Mouse (Mus musculus) MN1 (cell line): ENCODE data around the gene Agpat1.

Experiments used
- DNase-seq: peaks from one replicate; pipeline ENCODE4 v3.0.0-alpha.2; 2016; ENCODE audit warnings: low spot score

Gene Agpat1

GRCm38 (mm10) chr17:34635671-34636070, 31.6 kb downstream of the Agpat1 start:
- DNase-seq, result no peak

GRCm38 (mm10) chr17:34637459-34637858, 33.4 kb downstream of the Agpat1 start:
- no peak for DNase-seq

GRCm38 (mm10) chr17:34639461-34640255, 35.6 kb downstream of the Agpat1 start:
- no peak for DNase-seq

- DNase-seq, result no peak
Observed at GRCm38 (mm10) chr17:34640778-34641601, 36.9 kb downstream of the Agpat1 start.

GRCm38 (mm10) chr17:34641945-34642344, 37.9 kb downstream of the Agpat1 start:
- no peak for DNase-seq

- no peak for DNase-seq
Observed at GRCm38 (mm10) chr17:34643379-34643778, 39.3 kb downstream of the Agpat1 start.

- peak; percentile 67 for DNase-seq
Observed at GRCm38 (mm10) chr17:34643944-34644343, 39.9 kb downstream of the Agpat1 start.

- DNase-seq, result peak; percentile 99
Observed at GRCm38 (mm10) chr17:34644608-34645007, 40.5 kb downstream of the Agpat1 start, which contains the start of gene Fkbpl. Gene Fkbpl, plus strand, starts transcription at chr17:34644764.

- peak; percentile 42 for DNase-seq
Observed at GRCm38 (mm10) chr17:34645256-34645829, 41.3 kb downstream of the Agpat1 start.

GRCm38 (mm10) chr17:34645831-34646511, 41.9 kb downstream of the Agpat1 start:
- DNase-seq, result no peak

- peak; percentile 98 for DNase-seq
Observed at GRCm38 (mm10) chr17:34646906-34647787, 43.1 kb downstream of the Agpat1 start, which contains the start of gene Atf6b. Gene Atf6b, plus strand, starts transcription at chr17:34647146.

GRCm38 (mm10) chr17:34648141-34648890, 44.3 kb downstream of the Agpat1 start:
- no peak for DNase-seq

- DNase-seq, result no peak
Observed at GRCm38 (mm10) chr17:34649106-34649864, 45.2 kb downstream of the Agpat1 start.

- DNase-seq, result no peak
Observed at GRCm38 (mm10) chr17:34650781-34651180, 46.7 kb downstream of the Agpat1 start.

GRCm38 (mm10) chr17:34651507-34652221, 47.6 kb downstream of the Agpat1 start:
- DNase-seq, result peak; percentile 77

GRCm38 (mm10) chr17:34652546-34652945, 48.5 kb downstream of the Agpat1 start:
- no peak for DNase-seq

GRCm38 (mm10) chr17:34652985-34653384, 48.9 kb downstream of the Agpat1 start:
- no peak for DNase-seq

- peak; percentile 78 for DNase-seq
Observed at GRCm38 (mm10) chr17:34653746-34654285, 49.8 kb downstream of the Agpat1 start.
